Mouse (Mus musculus): ENCODE results near the gene Cep104.

DNA sequence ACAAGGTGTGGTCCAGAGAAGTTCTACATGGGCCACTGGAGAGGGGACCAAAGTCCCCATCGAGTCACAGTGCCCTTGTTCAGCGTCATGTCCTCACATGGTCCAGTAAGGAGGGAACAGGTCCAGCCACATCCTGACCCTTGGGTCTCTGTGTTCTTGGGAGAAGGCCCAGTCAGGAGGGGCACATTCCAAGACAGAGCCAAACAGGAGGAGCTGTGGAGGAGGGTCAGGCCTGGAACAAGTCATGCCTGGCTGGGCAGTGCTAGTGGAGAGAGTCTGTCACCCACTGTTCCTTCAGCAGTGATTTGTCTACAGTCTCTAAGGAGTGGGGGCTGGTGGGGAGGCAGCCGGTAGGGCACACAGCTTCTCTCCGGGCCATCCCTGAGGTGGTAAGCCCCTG is 47.4 kb downstream of the Cep104 start:
- no peak for TF ChIP-seq CTCF (conservative IDR thresholded peaks at IDR 0.05; ENCODE audit: low read length)
- TF ChIP-seq POU5F1 (IDR thresholded peaks at IDR 0.05; ENCODE audit: borderline replicate concordance, low read length): no peak
